Mouse (Mus musculus) neural tube, embryonic 12.5 days (tissue): Measurements from ENCODE around the gene Gpr101. TPM values are rescaled to one million over a fixed set of nuclear protein-coding genes. Genes with fewer than 3 reads are reported as not detected.

ENCODE experiments used
- ATAC-seq: fragments of 200-750 bp; cut with Nextera tagmentation; 2 replicates; pipeline ENCODE4 v1.8.0; 2017; ENCODE audit warnings: low read depth, mild to moderate bottlenecking, moderate TSS enrichment, moderate library complexity; ENCODE audit not compliant: low FRiP score
- H3K27ac ChIP-seq: fragments of 300-500 bp; sonication (generic); 2 replicates; pipeline ENCODE4 v1.5.1; 2016
- H3K27me3 ChIP-seq: fragments of 300-500 bp; sonication (generic); replicated peaks from 2 replicates; pipeline ENCODE4 v1.6.1; 2016; ENCODE audit warnings: mild to moderate bottlenecking
- H3K36me3 ChIP-seq: fragments of 300-500 bp; sonication (generic); 2 replicates; pipeline ENCODE4 v1.6.1; 2016; ENCODE audit warnings: mild to moderate bottlenecking
- H3K4me1 ChIP-seq: fragments of 300-500 bp; sonication (generic); 2 replicates; pipeline ENCODE4 v1.6.1; 2016
- H3K4me2 ChIP-seq: fragments of 300-500 bp; sonication (generic); replicated peaks from 2 replicates; pipeline ENCODE4 v1.6.1; 2016; ENCODE audit warnings: mild to moderate bottlenecking
- H3K4me3 ChIP-seq: fragments of 300-500 bp; sonication (generic); 2 replicates; pipeline ENCODE4 v1.5.1; 2016
- H3K9ac ChIP-seq: fragments of 300-500 bp; sonication (generic); 2 replicates; pipeline ENCODE4 v1.6.1; 2016; ENCODE audit warnings: mild to moderate bottlenecking
- H3K9me3 ChIP-seq: fragments of 300-500 bp; sonication (generic); 2 replicates; pipeline ENCODE4 v1.6.1; 2016; ENCODE audit warnings: mild to moderate bottlenecking
- WGBS: fragments of 180-500 bp; shearing (Covaris S2); methylation state at CpG from one replicate; pipeline ENCODE4 v1.1.7; 2016; 5-methylcytosine and 5-hydroxymethylcytosine counted together
- polyA plus RNA-seq: library from polyadenylated mRNA; unstranded; fragments of >200 nt; fragmentation: Nextera tagmentation; extraction: Ambion mirVana; gene quantifications from 2 replicates; pipeline ENCODE4 v1.2.1, GENCODE M21; 2016

The Gpr101 gene
- polyA plus RNA-seq = not detected in 2 replicates

GRCm38 (mm10) chrX:57503634-57504033, at the start of gene Gpr101:
TSS of gene Gpr101 (minus strand) at chrX:57503757.
- H3K4me2 ChIP-seq = peak within 1 kb of the TSS; percentile 70
- 14% methylated on average over 23 of the region's 28 CpGs for WGBS
- no peaks in the 10 kb centered on the region for H3K36me3 ChIP-seq
- no peaks in the 10 kb centered on the region for H3K4me1 ChIP-seq
- peaks cover 13% of the 10 kb centered on the region for H3K27me3 ChIP-seq
- peak within 1 kb of the TSS; percentile 31 for H3K4me3 ChIP-seq
- peak; percentile 74; the same call in 1 of the 2 replicates for ATAC-seq
- H3K9me3 ChIP-seq = no peaks in the 10 kb centered on the region
- no peak within 1 kb of the TSS for H3K9ac ChIP-seq
- no peak within 1 kb of the TSS for H3K27ac ChIP-seq

DNA sequence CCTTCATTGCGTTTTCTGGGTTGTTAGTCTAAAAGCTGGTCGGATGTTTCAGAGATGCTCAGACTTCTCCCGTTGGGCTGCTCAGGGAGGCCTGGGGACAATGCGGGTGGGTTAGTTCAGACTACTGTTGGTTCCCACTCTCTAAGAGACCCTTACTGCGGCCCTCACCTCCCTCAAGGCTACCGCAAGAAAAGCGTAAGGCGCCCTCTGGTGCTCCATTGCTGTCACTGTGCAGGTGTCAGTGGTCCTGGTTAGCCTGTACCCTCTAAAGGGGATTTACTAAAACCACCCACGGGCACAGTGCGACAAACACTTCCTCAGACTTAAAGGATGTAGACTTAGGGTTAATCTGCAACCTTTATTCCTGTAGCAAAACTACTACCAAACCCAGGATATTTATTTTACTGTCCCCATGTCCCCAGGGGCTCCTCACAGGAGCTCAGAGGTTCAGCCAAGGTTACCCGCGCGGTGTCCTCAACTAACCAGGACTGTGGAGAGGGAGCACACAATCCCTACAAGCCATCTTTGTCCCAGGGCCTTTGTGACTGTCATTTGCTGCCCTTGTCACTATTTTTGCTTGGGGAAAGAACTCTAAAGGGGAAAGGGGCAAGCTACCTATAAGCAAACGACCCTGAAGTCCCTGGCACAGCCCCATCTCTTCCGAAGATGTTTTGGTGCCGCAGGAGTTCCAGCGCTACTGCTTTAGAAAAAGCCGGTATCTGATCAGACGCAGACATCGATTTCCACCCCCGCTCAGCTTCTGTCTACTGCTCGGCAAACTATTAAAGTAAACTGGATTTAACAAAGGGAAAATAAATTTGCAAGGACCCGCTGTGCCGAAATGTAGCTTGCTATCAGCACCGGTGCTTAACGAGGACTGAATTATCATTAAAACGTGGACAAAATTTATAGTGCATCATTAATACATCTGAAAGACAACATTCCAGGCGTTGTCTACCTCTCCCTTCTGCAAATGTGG, 17.8 kb upstream of the Gpr101 start:
- Histone ChIP-seq H3K36me3 (no peaks in the 10 kb centered on the region), H3K4me3 (no peak overlapping the region), H3K4me1 (no peaks in the 10 kb centered on the region), H3K9ac (no peak overlapping the region), H3K9me3 (no peaks in the 10 kb centered on the region), H3K4me2 (peak overlapping the region; percentile 50), H3K27ac (no peak overlapping the region), H3K27me3 (no peaks in the 10 kb centered on the region)
- WGBS = 40% methylated on average over 28 of the region's 28 CpGs
- peak; percentile 63; the same call in 1 of the 2 replicates for ATAC-seq

GRCm38 (mm10) chrX:57506247-57506646, 2.7 kb upstream of the Gpr101 start:
- H3K9me3 ChIP-seq = no peaks in the 10 kb centered on the region
- ATAC-seq = no peak
- H3K9ac ChIP-seq = no peak overlapping the region
- H3K27me3 ChIP-seq = peaks cover 13% of the 10 kb centered on the region
- no peaks in the 10 kb centered on the region for H3K4me1 ChIP-seq
- H3K27ac ChIP-seq = no peak overlapping the region
- 81% methylated on average over 1 of the region's 1 CpGs for WGBS
- no peaks in the 10 kb centered on the region for H3K36me3 ChIP-seq
- no peak overlapping the region for H3K4me3 ChIP-seq
- no peak overlapping the region for H3K4me2 ChIP-seq

Other genes starting within 250 kb of the Gpr101 start
- gene Arhgef6, start 165.0 kb downstream of the Gpr101 start, polyA plus RNA-seq = 5.8 and 7.5 TPM in 2 replicates
- 239 and 257 TPM in 2 replicates for gene Rbmx, start 110.7 kb downstream of the Gpr101 start, polyA plus RNA-seq
- not detected in 2 replicates for gene Gm364, start 94.6 kb downstream of the Gpr101 start, polyA plus RNA-seq